Mouse (Mus musculus): Measurements from ENCODE around the gene Prkag1. TPM values are rescaled to one million over a fixed set of nuclear protein-coding genes. Genes with fewer than 3 reads are reported as not detected.

Gene Prkag1
- polyA plus RNA-seq, 1 experiment from 2014 or later: 71.7 TPM

DNA sequence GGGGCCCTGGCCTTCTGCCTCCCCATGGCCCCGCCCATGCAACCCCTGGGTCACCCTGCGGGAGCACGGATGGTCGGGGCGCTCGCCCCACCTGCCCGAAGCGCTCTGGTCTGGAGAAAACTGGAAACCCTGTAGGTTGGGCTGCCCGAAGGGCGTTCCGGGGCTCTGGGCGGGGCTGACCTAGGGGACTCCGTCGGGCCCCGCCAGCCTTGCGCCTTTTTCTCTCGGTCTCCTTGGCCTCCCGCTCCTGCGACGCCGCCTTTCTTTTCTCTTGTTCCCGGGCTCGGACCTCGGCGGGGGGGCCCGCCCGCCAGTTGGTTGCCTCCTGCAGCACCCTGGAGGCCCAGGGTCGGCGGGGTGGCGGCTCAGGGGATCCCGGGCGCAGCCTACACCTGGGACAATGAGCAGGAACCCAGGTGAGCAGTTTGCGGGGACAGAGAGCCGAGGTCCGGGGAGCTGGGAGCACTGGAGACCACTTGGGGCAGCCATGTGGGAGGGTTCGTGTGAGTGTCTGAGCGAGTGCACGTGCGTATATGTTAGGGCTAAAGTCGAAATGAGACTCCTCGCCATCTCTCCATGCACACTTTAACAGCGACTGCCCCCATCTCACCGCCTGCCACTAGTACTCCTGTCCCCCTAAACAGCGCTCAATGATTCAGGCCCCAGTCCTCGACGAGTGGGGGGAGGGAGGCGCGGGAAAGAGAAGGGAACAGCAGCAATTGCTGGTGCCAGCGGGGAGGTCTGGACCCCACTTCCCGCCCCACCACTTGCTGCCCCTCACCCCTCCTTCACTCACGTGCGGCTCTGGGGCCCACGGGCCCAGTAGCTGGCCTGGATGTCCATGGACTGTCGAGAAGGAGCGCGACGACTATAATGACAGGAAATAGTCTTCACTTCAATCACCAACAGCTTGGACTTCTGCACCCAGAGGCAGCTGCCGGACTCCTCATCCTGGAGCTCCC is 24.2 kb downstream of the Prkag1 start:
- DNase-seq (ENCODE audit: low spot score): no peak
- Histone ChIP-seq H3K27me3 (replicated peaks; ENCODE audit: control insufficient read depth, insufficient read depth, low read length) (peaks cover 80% of the 10 kb centered on the region), H3K9ac (ENCODE audit: low read depth, low read length) (peak overlapping the region; percentile 54; the same call in 1 of the 2 replicates), H3K9me3 (ENCODE audit: control insufficient read depth, low read length) (no peaks in the 10 kb centered on the region), H3K4me2 (ENCODE audit: low read depth, low read length) (peak overlapping the region; percentile 75), H3K4me1 (ENCODE audit: control insufficient read depth, insufficient read depth, low read length) (peaks cover 20% of the 10 kb centered on the region), H3K4me3 (ENCODE audit: low read depth, low read length) (peak overlapping the region; percentile 48), H3K36me3 (ENCODE audit: control insufficient read depth, insufficient read depth, low read length) (no peaks in the 10 kb centered on the region), H3K27ac (replicated peaks; ENCODE audit: low read depth, low read length) (no peak overlapping the region)
- under 1% methylated on average over 36 of the region's 58 CpGs for WGBS
- 0 out of 2 replicates have a peak, but pooled peaks have one; percentile 17 for ATAC-seq (ENCODE audit: low read depth)

DNA sequence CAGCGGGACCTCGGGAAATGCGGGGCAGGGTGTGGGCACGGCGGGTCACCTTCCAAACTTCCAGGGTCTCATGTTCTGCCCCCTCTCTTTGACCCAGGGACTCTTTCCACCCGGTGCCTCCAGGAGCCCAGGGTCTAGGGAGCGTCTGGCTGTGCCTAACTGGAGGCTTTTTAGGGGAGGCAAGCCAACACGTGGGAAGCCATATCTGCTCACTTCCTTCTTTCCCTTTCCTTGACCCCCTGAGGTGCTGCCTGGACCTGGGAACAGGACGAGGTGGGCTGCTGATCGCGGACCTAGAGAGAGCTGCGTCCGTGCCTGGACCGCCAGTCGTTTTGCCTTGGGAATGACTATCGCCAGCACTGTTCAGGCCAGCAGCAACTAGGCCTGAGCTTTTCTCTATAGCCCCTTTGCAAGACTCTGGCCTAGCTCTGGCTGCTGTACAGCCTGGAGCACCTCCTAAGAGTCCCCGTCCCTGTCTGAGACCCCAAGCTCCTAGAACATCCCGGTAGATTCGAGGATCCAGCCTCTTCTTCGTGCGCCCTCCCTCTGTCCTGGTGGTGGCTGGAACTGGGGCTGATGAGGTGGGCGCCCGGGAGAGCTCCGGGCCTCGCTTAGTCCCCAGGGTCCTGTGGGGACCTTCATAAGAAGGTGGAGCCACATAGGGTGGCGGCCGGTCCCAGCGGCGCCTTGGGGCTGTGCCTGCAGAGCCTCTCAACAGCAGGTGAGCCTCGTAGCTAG is 25.1 kb downstream of the Prkag1 start:
- Histone ChIP-seq H3K4me1 (ENCODE audit: control insufficient read depth, insufficient read depth, low read length) (peaks cover 20% of the 10 kb centered on the region), H3K9me3 (ENCODE audit: control insufficient read depth, low read length) (no peaks in the 10 kb centered on the region), H3K27ac (replicated peaks; ENCODE audit: low read depth, low read length) (no peak overlapping the region), H3K27me3 (replicated peaks; ENCODE audit: control insufficient read depth, insufficient read depth, low read length) (peaks cover 89% of the 10 kb centered on the region), H3K4me3 (ENCODE audit: low read depth, low read length) (peak overlapping the region; percentile 48), H3K4me2 (ENCODE audit: low read depth, low read length) (peak overlapping the region; percentile 75), H3K9ac (ENCODE audit: low read depth, low read length) (no peak overlapping the region), H3K36me3 (ENCODE audit: control insufficient read depth, insufficient read depth, low read length) (no peaks in the 10 kb centered on the region)
- WGBS: 8% methylated on average over 20 of the region's 30 CpGs
- no peak for DNase-seq (ENCODE audit: low spot score)
- ATAC-seq (ENCODE audit: low read depth): no peak

DNA sequence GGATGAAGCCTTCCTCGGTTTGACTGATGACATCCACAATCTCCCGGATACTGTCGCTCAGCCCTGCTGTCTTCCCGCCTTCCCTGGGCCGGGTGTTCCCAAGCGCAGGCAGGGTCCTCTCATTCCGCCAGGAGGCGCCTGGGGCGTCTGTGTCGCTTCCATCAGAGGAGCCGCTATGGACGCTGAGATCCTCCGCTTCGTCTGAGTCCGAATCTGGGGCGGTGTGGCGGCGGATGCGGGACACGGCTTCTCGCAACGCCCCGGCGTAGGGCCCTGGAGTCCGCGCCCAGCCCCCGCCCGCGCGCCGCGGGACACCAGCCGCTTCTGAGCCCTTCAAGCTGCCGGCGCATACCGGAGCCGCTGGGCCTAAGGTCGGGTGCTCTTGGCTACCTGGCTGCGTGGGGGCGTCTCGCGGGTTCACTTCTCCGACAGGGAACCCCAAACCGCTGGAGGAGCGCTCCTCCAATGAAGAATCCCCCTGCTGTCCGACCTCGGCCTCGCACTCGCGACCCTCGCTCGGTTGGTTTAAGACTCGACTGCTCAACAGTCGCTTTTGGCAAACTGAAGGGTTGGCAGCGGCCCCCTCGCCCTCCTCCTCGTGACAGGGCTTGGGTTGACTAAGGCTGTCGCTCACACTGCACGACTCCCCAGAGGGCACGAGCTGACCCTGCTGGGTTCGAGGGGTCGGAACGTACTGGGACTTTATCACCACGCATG is 25.8 kb downstream of the Prkag1 start:
- ATAC-seq (ENCODE audit: low read depth) (no peak), DNase-seq (ENCODE audit: low spot score) (peak; percentile 72)
- Histone ChIP-seq H3K9me3 (ENCODE audit: control insufficient read depth, low read length) (no peaks in the 10 kb centered on the region), H3K4me2 (ENCODE audit: low read depth, low read length) (peak overlapping the region; percentile 70), H3K9ac (ENCODE audit: low read depth, low read length) (peak overlapping the region; percentile 43), H3K36me3 (ENCODE audit: control insufficient read depth, insufficient read depth, low read length) (no peaks in the 10 kb centered on the region), H3K4me1 (ENCODE audit: control insufficient read depth, insufficient read depth, low read length) (peaks cover 20% of the 10 kb centered on the region), H3K4me3 (ENCODE audit: low read depth, low read length) (peak overlapping the region; percentile 41), H3K27ac (replicated peaks; ENCODE audit: low read depth, low read length) (no peak overlapping the region), H3K27me3 (replicated peaks; ENCODE audit: control insufficient read depth, insufficient read depth, low read length) (peaks cover 96% of the 10 kb centered on the region)
- 2% methylated on average over 56 of the region's 64 CpGs for WGBS

GRCm38 (mm10) chr15:98804054-98804453 is 27.3 kb downstream of the Prkag1 start:
- H3K27ac ChIP-seq (replicated peaks; ENCODE audit: low read depth, low read length): no peak overlapping the region
- H3K27me3 ChIP-seq (replicated peaks; ENCODE audit: control insufficient read depth, insufficient read depth, low read length): peaks cover 100% of the 10 kb centered on the region
- ATAC-seq (ENCODE audit: low read depth) (no peak), DNase-seq (ENCODE audit: low spot score) (peak; percentile 67)
- H3K4me3 ChIP-seq (ENCODE audit: low read depth, low read length): peak overlapping the region; percentile 20; the same call in 1 of the 2 replicates
- WGBS: under 1% methylated on average over 32 of the region's 32 CpGs
- no peak overlapping the region for H3K9ac ChIP-seq (ENCODE audit: low read depth, low read length)
- peaks cover 20% of the 10 kb centered on the region for H3K4me1 ChIP-seq (ENCODE audit: control insufficient read depth, insufficient read depth, low read length)
- no peaks in the 10 kb centered on the region for H3K9me3 ChIP-seq (ENCODE audit: control insufficient read depth, low read length)
- no peaks in the 10 kb centered on the region for H3K36me3 ChIP-seq (ENCODE audit: control insufficient read depth, insufficient read depth, low read length)
- peak overlapping the region; percentile 45 for H3K4me2 ChIP-seq (ENCODE audit: low read depth, low read length)

DNA sequence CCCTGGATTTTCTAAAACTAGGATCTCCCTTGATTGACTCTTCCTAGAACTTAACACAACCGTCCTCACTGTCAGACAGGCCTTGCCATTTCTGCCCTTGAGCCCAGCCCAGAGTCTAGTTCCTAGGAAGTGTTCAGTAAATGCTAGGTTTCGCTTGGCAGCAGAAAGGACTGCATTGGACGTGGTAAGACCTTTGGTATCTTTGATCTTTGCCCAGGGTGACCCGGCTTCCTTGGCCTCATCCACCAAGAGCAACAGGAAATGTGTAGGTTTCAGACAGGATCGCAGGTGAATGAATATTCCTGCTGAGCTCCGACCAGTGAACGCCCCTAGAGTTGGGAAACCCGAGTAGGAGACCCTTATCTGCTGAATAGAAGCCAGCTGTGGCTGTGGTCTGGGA is 28.4 kb downstream of the Prkag1 start:
- Histone ChIP-seq H3K4me1 (ENCODE audit: control insufficient read depth, insufficient read depth, low read length) (peaks cover 13% of the 10 kb centered on the region), H3K9ac (ENCODE audit: low read depth, low read length) (no peak overlapping the region), H3K27ac (replicated peaks; ENCODE audit: low read depth, low read length) (no peak overlapping the region), H3K36me3 (ENCODE audit: control insufficient read depth, insufficient read depth, low read length) (no peaks in the 10 kb centered on the region), H3K4me3 (ENCODE audit: low read depth, low read length) (no peak overlapping the region), H3K4me2 (ENCODE audit: low read depth, low read length) (no peak overlapping the region), H3K27me3 (replicated peaks; ENCODE audit: control insufficient read depth, insufficient read depth, low read length) (peaks cover 100% of the 10 kb centered on the region), H3K9me3 (ENCODE audit: control insufficient read depth, low read length) (no peaks in the 10 kb centered on the region)
- WGBS: 5% methylated on average over 8 of the region's 8 CpGs
- no peak for ATAC-seq (ENCODE audit: low read depth)
- no peak for DNase-seq (ENCODE audit: low spot score)

GRCm38 (mm10) chr15:98799396-98799795 is 31.9 kb downstream of the Prkag1 start:
- ATAC-seq (ENCODE audit: low read depth) (no peak), DNase-seq (ENCODE audit: low spot score) (peak; percentile 72)
- H3K36me3 ChIP-seq (ENCODE audit: control insufficient read depth, insufficient read depth, low read length): no peaks in the 10 kb centered on the region
- H3K9ac ChIP-seq (ENCODE audit: low read depth, low read length): no peak overlapping the region
- H3K4me1 ChIP-seq (ENCODE audit: control insufficient read depth, insufficient read depth, low read length): no peaks in the 10 kb centered on the region
- H3K4me2 ChIP-seq (ENCODE audit: low read depth, low read length): no peak overlapping the region
- no peaks in the 10 kb centered on the region for H3K9me3 ChIP-seq (ENCODE audit: control insufficient read depth, low read length)
- no peak overlapping the region for H3K4me3 ChIP-seq (ENCODE audit: low read depth, low read length)
- H3K27ac ChIP-seq (replicated peaks; ENCODE audit: low read depth, low read length): no peak overlapping the region
- 12% methylated on average over 12 of the region's 12 CpGs for WGBS
- H3K27me3 ChIP-seq (replicated peaks; ENCODE audit: control insufficient read depth, insufficient read depth, low read length): peaks cover 99% of the 10 kb centered on the region

GRCm38 (mm10) chr15:98798903-98799302 is 32.4 kb downstream of the Prkag1 start:
- Histone ChIP-seq H3K4me2 (ENCODE audit: low read depth, low read length) (no peak overlapping the region), H3K4me3 (ENCODE audit: low read depth, low read length) (no peak overlapping the region), H3K36me3 (ENCODE audit: control insufficient read depth, insufficient read depth, low read length) (no peaks in the 10 kb centered on the region), H3K4me1 (ENCODE audit: control insufficient read depth, insufficient read depth, low read length) (no peaks in the 10 kb centered on the region), H3K9ac (ENCODE audit: low read depth, low read length) (no peak overlapping the region), H3K9me3 (ENCODE audit: control insufficient read depth, low read length) (no peaks in the 10 kb centered on the region), H3K27ac (replicated peaks; ENCODE audit: low read depth, low read length) (no peak overlapping the region), H3K27me3 (replicated peaks; ENCODE audit: control insufficient read depth, insufficient read depth, low read length) (peaks cover 99% of the 10 kb centered on the region)
- ATAC-seq (ENCODE audit: low read depth): no peak
- WGBS: 42% methylated on average over 3 of the region's 3 CpGs
- no peak for DNase-seq (ENCODE audit: low spot score)

All from embryonic facial prominence, embryonic 14.5 days (tissue).